39 mouse cellular contexts compared by ENCODE assay signal in the genomic region with DNA sequence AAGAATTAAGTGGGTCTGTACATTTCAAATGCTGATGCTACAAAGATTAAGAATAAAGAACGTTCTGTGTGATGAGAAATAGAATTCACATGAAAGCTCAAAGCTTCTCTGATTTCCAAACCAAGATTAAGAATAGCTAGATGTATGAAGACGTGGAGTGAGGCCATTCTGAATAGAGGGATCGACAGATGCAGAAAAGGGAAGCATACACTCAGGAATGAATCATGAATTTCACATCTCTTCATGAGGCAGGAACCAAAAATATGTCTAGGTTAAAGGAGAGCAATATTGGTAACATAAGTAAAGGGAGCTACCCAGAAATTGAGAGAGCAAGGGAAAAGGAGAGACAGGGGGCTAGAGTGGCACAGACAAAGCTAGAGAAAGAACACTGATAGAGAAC. TPM values are rescaled to one million over a fixed set of nuclear protein-coding genes. Genes with fewer than 3 reads are reported as not detected.
"Had no signal": no experiment of that assay in that cellular context is flagged by ENCODE, and none has a peak within 500 bp of the region (broad histone marks: within the 10 kb centered on the region; RNA-seq: fewer than 3 reads in every experiment).

No protein-coding gene starts in this region.

- H3K27ac ChIP-seq: limb, embryonic 10.5 days; limb, embryonic 12.5 days; limb, embryonic 13.5 days; limb, embryonic 15.5 days; liver, embryonic 12.5 days; liver, embryonic 13.5 days; liver, embryonic 14.5 days; liver, embryonic 15.5 days; lung, embryonic 15.5 days; macrophage; midbrain, embryonic 10.5 days; midbrain, embryonic 12.5 days; midbrain, embryonic 13.5 days; midbrain, embryonic 15.5 days; neural tube, embryonic 12.5 days had no signal

- H3K9ac ChIP-seq: limb, embryonic 12.5 days; limb, embryonic 13.5 days; limb, embryonic 15.5 days; liver, embryonic 12.5 days; liver, embryonic 13.5 days; liver, embryonic 14.5 days; liver, embryonic 15.5 days; liver, postnatal 0 days; lung, embryonic 14.5 days; lung, embryonic 15.5 days; midbrain, embryonic 12.5 days; midbrain, embryonic 13.5 days; midbrain, embryonic 15.5 days; neural tube, embryonic 12.5 days had no signal

- H3K4me3 ChIP-seq: limb, embryonic 10.5 days; limb, embryonic 12.5 days; limb, embryonic 13.5 days; limb, embryonic 15.5 days; liver, embryonic 12.5 days; liver, embryonic 13.5 days; liver, embryonic 15.5 days; lung, embryonic 15.5 days; megakaryocyte, embryonic 14.5 days; midbrain, embryonic 10.5 days; midbrain, embryonic 12.5 days; midbrain, embryonic 13.5 days; midbrain, embryonic 15.5 days; myocyte; neural tube, embryonic 12.5 days had no signal

- H3K4me1 ChIP-seq: limb, embryonic 10.5 days; limb, embryonic 12.5 days; limb, embryonic 13.5 days; limb, embryonic 15.5 days; liver, embryonic 12.5 days; liver, embryonic 13.5 days; liver, embryonic 15.5 days; lung, embryonic 15.5 days; megakaryocyte, embryonic 14.5 days; midbrain, embryonic 10.5 days; midbrain, embryonic 12.5 days; midbrain, embryonic 13.5 days; midbrain, embryonic 15.5 days; neural tube, embryonic 12.5 days had no signal

- DNase-seq: left cerebral cortex, postnatal 4 days; liver; liver, embryonic 13.5 days; liver, postnatal 0 days; lung, adult 18-20 months; lung, adult 2 months; lung, embryonic 14.5 days; lung, postnatal 10 days; lung, postnatal 14 days; lung, postnatal 4 days; midbrain, embryonic 14.5 days had no signal

- H3K9me3 ChIP-seq: limb, embryonic 10.5 days; limb, embryonic 12.5 days; limb, embryonic 13.5 days; limb, embryonic 15.5 days; liver, embryonic 12.5 days; liver, embryonic 13.5 days; liver, embryonic 15.5 days; lung, embryonic 15.5 days; megakaryocyte, embryonic 14.5 days; midbrain, embryonic 10.5 days; midbrain, embryonic 12.5 days; midbrain, embryonic 13.5 days; midbrain, embryonic 15.5 days; neural tube, embryonic 12.5 days had no signal

- H3K4me2 ChIP-seq: limb, embryonic 12.5 days; limb, embryonic 13.5 days; limb, embryonic 15.5 days; liver, embryonic 11.5 days; liver, embryonic 12.5 days; liver, embryonic 13.5 days; liver, embryonic 15.5 days; lung, embryonic 14.5 days; lung, embryonic 15.5 days; midbrain, embryonic 11.5 days; midbrain, embryonic 12.5 days; midbrain, embryonic 13.5 days; midbrain, embryonic 15.5 days; neural tube, embryonic 12.5 days had no signal

- H3K27me3 ChIP-seq: limb, embryonic 12.5 days; limb, embryonic 13.5 days; limb, embryonic 15.5 days; liver, embryonic 12.5 days; liver, embryonic 13.5 days; liver, embryonic 15.5 days; lung, embryonic 15.5 days; megakaryocyte, embryonic 14.5 days; midbrain, embryonic 12.5 days; midbrain, embryonic 13.5 days; midbrain, embryonic 15.5 days; neural tube, embryonic 12.5 days had no signal

- ATAC-seq: liver, embryonic 12.5 days; liver, postnatal 0 days; lung, postnatal 0 days; midbrain, embryonic 13.5 days; midbrain, embryonic 15.5 days; midbrain, embryonic 16.5 days had no signal

- H3K36me3 ChIP-seq: limb, embryonic 10.5 days; limb, embryonic 12.5 days; limb, embryonic 13.5 days; limb, embryonic 15.5 days; liver, embryonic 12.5 days; liver, embryonic 13.5 days; liver, embryonic 15.5 days; lung, embryonic 15.5 days; midbrain, embryonic 10.5 days; midbrain, embryonic 12.5 days; midbrain, embryonic 13.5 days; midbrain, embryonic 15.5 days; neural tube, embryonic 12.5 days had no signal

RNA-seq across cellular contexts. Expression of gene P2ry10, which starts 7.3 kb away (rescaled TPM):
- total RNA-seq: left cerebral cortex, adult 8-10 months; left cerebral cortex, postnatal 10 days; left cerebral cortex, postnatal 14 days; left cerebral cortex, postnatal 25 days; left cerebral cortex, postnatal 36 days; left cerebral cortex, postnatal 4 days had no signal
- polyA plus RNA-seq: limb, embryonic 11.5 days; limb, embryonic 12.5 days; lung, embryonic 14.5 days; midbrain, embryonic 10.5 days; midbrain, embryonic 11.5 days; midbrain, embryonic 12.5 days; midbrain, embryonic 13.5 days; midbrain, embryonic 14.5 days; midbrain, embryonic 16.5 days; midbrain, postnatal 0 days; myocyte; neural tube, embryonic 12.5 days had no signal

RNA-seq across cellular contexts. Expression of gene P2ry10b, which starts 53.1 kb away (rescaled TPM):
- total RNA-seq: megakaryocyte-erythroid progenitor cell, adult 5-6 weeks had no signal
